In the genomic region with DNA sequence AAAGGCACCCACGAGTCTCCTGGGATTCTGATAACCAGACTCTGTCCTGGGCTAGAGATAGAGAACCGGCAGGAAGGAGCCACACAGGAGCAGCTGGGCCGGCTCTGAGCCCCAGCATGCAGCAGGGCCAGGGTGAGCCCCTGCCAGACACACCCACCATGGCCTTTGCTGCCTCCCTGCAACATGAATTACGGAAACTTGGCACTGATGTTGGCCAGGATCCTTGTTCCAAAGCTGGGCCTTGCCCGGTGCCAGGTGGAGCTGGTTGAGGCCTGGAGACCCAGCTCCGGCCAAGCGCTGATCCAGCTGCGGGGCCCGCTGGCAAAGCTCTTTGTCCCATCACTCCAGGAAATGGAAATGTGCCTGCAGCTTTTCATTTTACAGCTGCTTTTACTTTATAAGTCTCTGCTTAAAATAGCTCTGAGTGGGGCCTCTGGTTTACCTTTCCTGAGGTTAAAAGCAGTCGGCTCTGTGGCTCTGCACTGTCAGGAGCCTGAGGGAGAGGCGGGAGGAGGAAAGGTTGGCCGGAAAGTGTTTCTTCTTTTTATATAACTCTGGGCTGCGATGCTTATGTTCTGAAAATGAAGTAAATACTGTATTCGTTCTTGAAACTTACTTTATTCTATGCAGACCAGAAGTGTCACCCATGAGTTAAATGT, we compare ENCODE assay signal across 10 mouse cellular contexts. TPM values are rescaled to one million over a fixed set of nuclear protein-coding genes. Genes with fewer than 3 reads are reported as not detected.
A peak's percentile ranks its signal among the peaks of the same experiment; 100 is the strongest.
DNase-seq lines count a peak whose midpoint lies in the region; ATAC-seq and TF ChIP-seq lines count a peak whose summit lies in the region.
"Had no signal": no experiment of that assay in that cellular context is flagged by ENCODE, and none has a peak within 500 bp of the region (broad histone marks: within the 10 kb centered on the region; RNA-seq: fewer than 3 reads in every experiment).

No protein-coding gene starts in this region.

- peak overlapping the region; percentile 48; the same call in 1 of the 2 replicates for H3K9ac ChIP-seq in limb, embryonic 13.5 days
- H3K9ac ChIP-seq: liver, embryonic 14.5 days had no signal

- TF ChIP-seq POLR2A in bone marrow, adult 2 months (IDR thresholded peaks at IDR 0.05; ENCODE audit: borderline replicate concordance, control insufficient read depth, low read depth, low read length) = no peak

- H3K4me3 ChIP-seq in layer of hippocampus, adult 2 months = no peak overlapping the region
- no peak overlapping the region for H3K4me3 ChIP-seq in bone marrow, adult 2 months (replicated peaks; ENCODE audit: control insufficient read depth, low read depth, low read length)
- H3K4me3 ChIP-seq in limb, embryonic 13.5 days = no peak overlapping the region

- peak; percentile 41 to 64 for ATAC-seq in hematopoietic stem cell, adult 5-6 weeks (replicated peaks in 1 of 2; ENCODE audit: insufficient read depth in 1 of 2, low FRiP score in 2 of 2, low TSS enrichment in 1 of 2, low read depth in 1 of 2, poor library complexity in 2 of 2, severe bottlenecking in 2 of 2)
- peak; percentile 71 for ATAC-seq in limb, embryonic 13.5 days (ENCODE audit: low FRiP score, low read depth)

- WGBS in bone marrow, adult 2 months = 33% methylated on average over 14 of the region's 14 CpGs
- 14% methylated on average over 14 of the region's 14 CpGs for WGBS in limb, embryonic 13.5 days

- H3K9me3 ChIP-seq in limb, embryonic 13.5 days = no peaks in the 10 kb centered on the region

- no peak for TF ChIP-seq CTCF in layer of hippocampus, adult 2 months (conservative IDR thresholded peaks at IDR 0.05)
- TF ChIP-seq CTCF in bone marrow, adult 2 months (IDR thresholded peaks at IDR 0.05; ENCODE audit: control insufficient read depth, insufficient read depth, low read length) = no peak

- no peaks in the 10 kb centered on the region for H3K36me3 ChIP-seq in limb, embryonic 13.5 days
- H3K36me3 ChIP-seq: G1E had no signal

- H3K4me2 ChIP-seq in limb, embryonic 13.5 days (replicated peaks) = peak overlapping the region; percentile 19

- H3K27me3 ChIP-seq in limb, embryonic 13.5 days = no peaks in the 10 kb centered on the region

- peak; percentile 32 to 43 for DNase-seq in layer of hippocampus, adult 2 months (ENCODE audit: low spot score in 2 of 2)
- DNase-seq in layer of hippocampus, adult 9-11 months = no peak
- DNase-seq in frontal cortex, postnatal 14 days (ENCODE audit: low spot score in 2 of 2) = peak; percentile 38
- DNase-seq in ovary, postnatal 14 days (ENCODE audit: low spot score) = peak; percentile 60
- DNase-seq in spleen, postnatal 10 days (ENCODE audit: low spot score in 2 of 2) = no peak

- peak overlapping the region; percentile 79 for H3K27ac ChIP-seq in layer of hippocampus, adult 2 months
- H3K27ac ChIP-seq in bone marrow, adult 2 months (ENCODE audit: control insufficient read depth, insufficient read depth, low read depth, low read length, poor library complexity) = 0 out of 2 replicates have a peak overlapping the region, but pooled peaks have one; percentile 7
- peak overlapping the region; percentile 96 for H3K27ac ChIP-seq in limb, embryonic 13.5 days
- H3K27ac ChIP-seq: liver, embryonic 14.5 days had no signal

- H3K4me1 ChIP-seq in bone marrow, adult 2 months (ENCODE audit: control insufficient read depth, insufficient read depth, low read length) = no peaks in the 10 kb centered on the region; the same call in 1 of the 2 replicates
- peaks cover 60% of the 10 kb centered on the region for H3K4me1 ChIP-seq in limb, embryonic 13.5 days

RNA-seq across cellular contexts. Expression of a gene that starts 20.1 kb away (rescaled TPM):
- 10 to 100 TPM; 39.2 to 41.1 TPM for total RNA-seq in layer of hippocampus, adult 2 months (2021)
- 11.0 and 28.1 TPM in 2 replicates for polyA plus RNA-seq in bone marrow, adult 2 months (2011; ENCODE audit: insufficient read depth, insufficient read length, low replicate concordance, missing spikeins)
- 5.6 and 16.6 TPM in 2 replicates for total RNA-seq in hematopoietic stem cell, adult 5-6 weeks (2017)
- 22.9 and 25.2 TPM in 2 replicates for polyA plus RNA-seq in limb, embryonic 13.5 days (2015; fragmentation: Nextera tagmentation; extraction: Ambion mirVana)

Comparison
In these comparisons a context has a peak if more than half of its experiments do, and no peak if none do; other contexts are left out.
1. DNase-seq: peak in layer of hippocampus, adult 2 months (2 of 2), frontal cortex, postnatal 14 days (2 of 2) and ovary, postnatal 14 days (single experiment); none in layer of hippocampus, adult 9-11 months (single experiment) and spleen, postnatal 10 days (0 of 2).
2. H3K27ac ChIP-seq: peak in every context shown above with its lines; median percentile 96 in limb, embryonic 13.5 days; 79 in layer of hippocampus, adult 2 months; 7 in bone marrow, adult 2 months.